Mouse (Mus musculus): ENCODE measurements around the gene Frrs1. TPM values are rescaled to one million over a fixed set of nuclear protein-coding genes. Genes with fewer than 3 reads are reported as not detected.

The Frrs1 gene
- polyA plus RNA-seq, 1 experiment from 2014 or later = 10.6 TPM

- no peaks in the 10 kb centered on the region for H3K4me1 ChIP-seq (ENCODE audit: control insufficient read depth, insufficient read depth, low read length)
- H3K4me3 ChIP-seq (ENCODE audit: low read depth, low read length) = no peak overlapping the region
- ATAC-seq (replicated peaks; ENCODE audit: insufficient number of reproducible peaks, low FRiP score, low TSS enrichment, low read depth) (no peak), DNase-seq (ENCODE audit: low spot score) (no peak)
- no peak overlapping the region for H3K4me2 ChIP-seq (ENCODE audit: low read depth, low read length)
- no peaks in the 10 kb centered on the region for H3K36me3 ChIP-seq (replicated peaks; ENCODE audit: control insufficient read depth, insufficient read depth, low read depth, low read length)
- no peak overlapping the region for H3K27ac ChIP-seq (replicated peaks; ENCODE audit: low read depth, low read length)
- WGBS = 70% methylated on average over 6 of the region's 6 CpGs
- no peak overlapping the region for H3K9ac ChIP-seq (replicated peaks; ENCODE audit: low read length)
- H3K27me3 ChIP-seq (ENCODE audit: control insufficient read depth, insufficient read depth, low read length) = no peaks in the 10 kb centered on the region
- no peaks in the 10 kb centered on the region for H3K9me3 ChIP-seq (replicated peaks; ENCODE audit: control insufficient read depth, low read length)
Measured at GRCm38 (mm10) chr3:116857611-116858010, 1.7 kb upstream of the Frrs1 start.

- H3K9me3 ChIP-seq (replicated peaks; ENCODE audit: control insufficient read depth, low read length) = no peaks in the 10 kb centered on the region
Measured at GRCm38 (mm10) chr3:116859752-116860151, 488 bp downstream of the Frrs1 start.

GRCm38 (mm10) chr3:116860333-116861222 is 1.3 kb downstream of the Frrs1 start:
- WGBS = 74% methylated on average over 19 of the region's 19 CpGs
- no peak overlapping the region for H3K27ac ChIP-seq (replicated peaks; ENCODE audit: low read depth, low read length)
- ATAC-seq (replicated peaks; ENCODE audit: insufficient number of reproducible peaks, low FRiP score, low TSS enrichment, low read depth) (0 out of 2 replicates have a peak, but pooled peaks have one; percentile 9), DNase-seq (ENCODE audit: low spot score) (no peak)
- H3K4me2 ChIP-seq (ENCODE audit: low read depth, low read length) = peak overlapping the region; percentile 83
- H3K4me3 ChIP-seq (ENCODE audit: low read depth, low read length) = peak overlapping the region; percentile 50; the same call in 1 of the 2 replicates
- no peaks in the 10 kb centered on the region for H3K27me3 ChIP-seq (ENCODE audit: control insufficient read depth, insufficient read depth, low read length)
- H3K9me3 ChIP-seq (replicated peaks; ENCODE audit: control insufficient read depth, low read length) = no peaks in the 10 kb centered on the region
- H3K9ac ChIP-seq (replicated peaks; ENCODE audit: low read length) = no peak overlapping the region
- no peaks in the 10 kb centered on the region for H3K36me3 ChIP-seq (replicated peaks; ENCODE audit: control insufficient read depth, insufficient read depth, low read depth, low read length)
- H3K4me1 ChIP-seq (ENCODE audit: control insufficient read depth, insufficient read depth, low read length) = no peaks in the 10 kb centered on the region

More at GRCm38 (mm10) chr3:116859752-116860151, 488 bp downstream of the Frrs1 start:
- Histone ChIP-seq H3K9ac (replicated peaks; ENCODE audit: low read length) (no peak overlapping the region), H3K4me1 (ENCODE audit: control insufficient read depth, insufficient read depth, low read length) (no peaks in the 10 kb centered on the region), H3K27ac (replicated peaks; ENCODE audit: low read depth, low read length) (no peak overlapping the region), H3K4me2 (ENCODE audit: low read depth, low read length) (no peak overlapping the region), H3K27me3 (ENCODE audit: control insufficient read depth, insufficient read depth, low read length) (no peaks in the 10 kb centered on the region), H3K36me3 (replicated peaks; ENCODE audit: control insufficient read depth, insufficient read depth, low read depth, low read length) (no peaks in the 10 kb centered on the region), H3K4me3 (ENCODE audit: low read depth, low read length) (no peak overlapping the region)
- ATAC-seq (replicated peaks; ENCODE audit: insufficient number of reproducible peaks, low FRiP score, low TSS enrichment, low read depth) = no peak
- DNase-seq (ENCODE audit: low spot score) = no peak
- 84% methylated on average over 5 of the region's 5 CpGs for WGBS

- Histone ChIP-seq H3K9me3 (replicated peaks; ENCODE audit: control insufficient read depth, low read length) (no peaks in the 10 kb centered on the region), H3K4me1 (ENCODE audit: control insufficient read depth, insufficient read depth, low read length) (no peaks in the 10 kb centered on the region), H3K27ac (replicated peaks; ENCODE audit: low read depth, low read length) (no peak overlapping the region), H3K27me3 (ENCODE audit: control insufficient read depth, insufficient read depth, low read length) (no peaks in the 10 kb centered on the region), H3K9ac (replicated peaks; ENCODE audit: low read length) (peak overlapping the region; percentile 64), H3K4me2 (ENCODE audit: low read depth, low read length) (peak overlapping the region; percentile 83), H3K4me3 (ENCODE audit: low read depth, low read length) (peak overlapping the region; percentile 50), H3K36me3 (replicated peaks; ENCODE audit: control insufficient read depth, insufficient read depth, low read depth, low read length) (no peaks in the 10 kb centered on the region)
- DNase-seq (ENCODE audit: low spot score) (peak; percentile 25), ATAC-seq (replicated peaks; ENCODE audit: insufficient number of reproducible peaks, low FRiP score, low TSS enrichment, low read depth) (0 out of 2 replicates have a peak, but pooled peaks have one; percentile 20)
- WGBS = 17% methylated on average over 4 of the region's 4 CpGs
Measured at GRCm38 (mm10) chr3:116861223-116861539, 1.9 kb downstream of the Frrs1 start.

GRCm38 (mm10) chr3:116861540-116862067 is 2.3 kb downstream of the Frrs1 start:
- 3% methylated on average over 25 of the region's 25 CpGs for WGBS
- no peaks in the 10 kb centered on the region for H3K36me3 ChIP-seq (replicated peaks; ENCODE audit: control insufficient read depth, insufficient read depth, low read depth, low read length)
- no peaks in the 10 kb centered on the region for H3K27me3 ChIP-seq (ENCODE audit: control insufficient read depth, insufficient read depth, low read length)
- peak overlapping the region; percentile 50 for H3K4me3 ChIP-seq (ENCODE audit: low read depth, low read length)
- ATAC-seq (replicated peaks; ENCODE audit: insufficient number of reproducible peaks, low FRiP score, low TSS enrichment, low read depth) = peak; percentile 61
- 0 out of 2 replicates have a peak overlapping the region, but pooled peaks have one; percentile 2 for H3K27ac ChIP-seq (replicated peaks; ENCODE audit: low read depth, low read length)
- H3K9me3 ChIP-seq (replicated peaks; ENCODE audit: control insufficient read depth, low read length) = no peaks in the 10 kb centered on the region
- H3K4me1 ChIP-seq (ENCODE audit: control insufficient read depth, insufficient read depth, low read length) = no peaks in the 10 kb centered on the region
- peak overlapping the region; percentile 83 for H3K4me2 ChIP-seq (ENCODE audit: low read depth, low read length)
- peak; percentile 74 for DNase-seq (ENCODE audit: low spot score)
- peak overlapping the region; percentile 64 for H3K9ac ChIP-seq (replicated peaks; ENCODE audit: low read length)

GRCm38 (mm10) chr3:116862621-116863020 is 3.4 kb downstream of the Frrs1 start:
- no peak overlapping the region for H3K4me3 ChIP-seq (ENCODE audit: low read depth, low read length)
- DNase-seq (ENCODE audit: low spot score) (no peak), ATAC-seq (replicated peaks; ENCODE audit: insufficient number of reproducible peaks, low FRiP score, low TSS enrichment, low read depth) (no peak)
- no peak overlapping the region for H3K4me2 ChIP-seq (ENCODE audit: low read depth, low read length)
- H3K9ac ChIP-seq (replicated peaks; ENCODE audit: low read length) = no peak overlapping the region
- H3K27ac ChIP-seq (replicated peaks; ENCODE audit: low read depth, low read length) = no peak overlapping the region
- H3K9me3 ChIP-seq (replicated peaks; ENCODE audit: control insufficient read depth, low read length) = no peaks in the 10 kb centered on the region
- H3K4me1 ChIP-seq (ENCODE audit: control insufficient read depth, insufficient read depth, low read length) = no peaks in the 10 kb centered on the region
- no peaks in the 10 kb centered on the region for H3K36me3 ChIP-seq (replicated peaks; ENCODE audit: control insufficient read depth, insufficient read depth, low read depth, low read length)
- H3K27me3 ChIP-seq (ENCODE audit: control insufficient read depth, insufficient read depth, low read length) = no peaks in the 10 kb centered on the region
- WGBS = 74% methylated on average over 1 of the region's 1 CpGs

GRCm38 (mm10) chr3:116864421-116864820 is 5.2 kb downstream of the Frrs1 start:
- no peak for DNase-seq (ENCODE audit: low spot score)
- 79% methylated on average over 5 of the region's 5 CpGs for WGBS
- H3K9ac ChIP-seq (replicated peaks; ENCODE audit: low read length) = no peak overlapping the region
- no peaks in the 10 kb centered on the region for H3K4me1 ChIP-seq (ENCODE audit: control insufficient read depth, insufficient read depth, low read length)
- no peaks in the 10 kb centered on the region for H3K36me3 ChIP-seq (replicated peaks; ENCODE audit: control insufficient read depth, insufficient read depth, low read depth, low read length)
- no peak for ATAC-seq (replicated peaks; ENCODE audit: insufficient number of reproducible peaks, low FRiP score, low TSS enrichment, low read depth)
- H3K4me2 ChIP-seq (ENCODE audit: low read depth, low read length) = no peak overlapping the region
- no peaks in the 10 kb centered on the region for H3K27me3 ChIP-seq (ENCODE audit: control insufficient read depth, insufficient read depth, low read length)
- no peak overlapping the region for H3K4me3 ChIP-seq (ENCODE audit: low read depth, low read length)
- H3K9me3 ChIP-seq (replicated peaks; ENCODE audit: control insufficient read depth, low read length) = no peaks in the 10 kb centered on the region
- no peak overlapping the region for H3K27ac ChIP-seq (replicated peaks; ENCODE audit: low read depth, low read length)

GRCm38 (mm10) chr3:116865199-116865636 is 6.0 kb downstream of the Frrs1 start:
- no peaks in the 10 kb centered on the region for H3K9me3 ChIP-seq (replicated peaks; ENCODE audit: control insufficient read depth, low read length)
- no peak overlapping the region for H3K4me3 ChIP-seq (ENCODE audit: low read depth, low read length)
- 50% methylated on average over 1 of the region's 1 CpGs for WGBS
- no peak overlapping the region for H3K27ac ChIP-seq (replicated peaks; ENCODE audit: low read depth, low read length)
- no peak for DNase-seq (ENCODE audit: low spot score)
- H3K36me3 ChIP-seq (replicated peaks; ENCODE audit: control insufficient read depth, insufficient read depth, low read depth, low read length) = no peaks in the 10 kb centered on the region
- H3K4me1 ChIP-seq (ENCODE audit: control insufficient read depth, insufficient read depth, low read length) = no peaks in the 10 kb centered on the region
- no peak overlapping the region for H3K9ac ChIP-seq (replicated peaks; ENCODE audit: low read length)
- ATAC-seq (replicated peaks; ENCODE audit: insufficient number of reproducible peaks, low FRiP score, low TSS enrichment, low read depth) = no peak
- H3K27me3 ChIP-seq (ENCODE audit: control insufficient read depth, insufficient read depth, low read length) = no peaks in the 10 kb centered on the region
- H3K4me2 ChIP-seq (ENCODE audit: low read depth, low read length) = no peak overlapping the region
